Mouse (Mus musculus) adrenal gland, postnatal 14 days (tissue): ENCODE measurements around the gene Itprip. TPM values are rescaled to one million over a fixed set of nuclear protein-coding genes. Genes with fewer than 3 reads are reported as not detected.
"Not testable (repeated sequence)": the region's sequence is repeated elsewhere in the genome, so short reads cannot be mapped to it uniquely, and the experiment has no call there.

Source experiments
- DNase-seq: peaks from one replicate; pipeline ENCODE4 v3.0.0; 2021; ENCODE audit warnings: mixed read lengths
- microRNA-seq, 2 experiments: library from miRNA; unstranded; fragments of <30 nt; microRNA quantifications; one replicate each; pipeline ENCODE4 v1.2.0; 2021
- total RNA-seq: library from RNA; stranded (reverse); gene quantifications from 2 replicates; pipeline ENCODE4 v1.2.3, GENCODE M21; 2021

Gene Itprip
- total RNA-seq, 1 experiment from 2014 or later: 12.9 TPM

DNA sequence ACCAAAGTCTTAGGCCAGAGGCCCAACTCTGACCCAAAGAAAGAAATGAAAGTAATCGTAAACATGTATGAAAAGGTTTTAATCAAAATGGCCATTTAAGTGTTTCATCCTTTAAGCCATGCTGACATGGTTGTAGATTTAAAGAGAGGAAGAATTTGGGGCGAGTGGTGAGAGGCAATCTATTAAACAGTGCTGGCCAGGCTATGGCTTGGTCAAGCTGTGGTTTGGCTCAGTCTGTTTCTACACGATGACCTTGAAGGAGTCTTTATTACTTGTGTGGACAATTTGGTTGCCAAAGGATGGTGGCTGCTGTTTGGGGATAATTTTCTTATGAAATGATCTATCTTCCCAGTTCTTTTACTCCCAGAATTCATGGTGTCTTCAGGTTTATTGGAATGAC lies 66.0 kb downstream of the Itprip start:
- no peak for DNase-seq

DNA sequence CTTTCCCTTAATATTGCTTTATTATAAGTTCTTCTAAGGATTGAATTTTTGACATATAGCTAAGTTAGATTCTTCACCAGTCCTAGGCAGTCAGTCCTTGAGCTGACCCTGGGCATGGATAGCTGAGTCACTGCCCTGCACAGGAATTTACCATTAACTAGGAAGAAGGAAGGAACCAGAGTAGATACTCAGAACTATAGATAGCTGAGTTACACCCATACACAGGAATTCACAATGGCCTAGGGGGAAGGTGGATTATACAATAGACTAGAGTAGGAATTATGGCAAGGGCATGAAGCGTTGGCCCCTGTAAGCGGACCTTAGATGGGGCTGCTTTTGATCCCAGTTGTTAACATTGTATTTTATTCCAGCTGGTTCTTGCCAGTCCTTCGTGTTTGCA lies 67.0 kb downstream of the Itprip start:
- DNase-seq: not testable (repeated sequence)

GRCm38 (mm10) chr19:47849735-47850134 lies 69.4 kb downstream of the Itprip start:
- no peak for DNase-seq

Small RNAs within 50 kb of the gene (microRNA-seq; reads per million reads assigned to microRNA genes)
- gene Gm22240: 0 to 0.38 reads per million in 2 experiments

Other genes starting within 250 kb of the Itprip start
- 0.22 and 0.71 TPM in 2 replicates for gene Col17a1, start 227.2 kb downstream of the Itprip start, total RNA-seq
- gene Sfr1, start 187.6 kb downstream of the Itprip start, total RNA-seq: 90.3 and 102 TPM in 2 replicates
- 151 and 169 TPM in 2 replicates for gene Gsto1, start 64.3 kb downstream of the Itprip start, total RNA-seq
- 3.3 and 3.5 TPM in 2 replicates for gene Gsto2, start 53.8 kb downstream of the Itprip start, total RNA-seq
- gene Cfap43, start within 50 bp of the Itprip start, total RNA-seq: not detected in 2 replicates
- gene Cfap58, start 18.4 kb upstream of the Itprip start, total RNA-seq: not detected in 2 replicates